Mouse (Mus musculus): ENCODE data around the gene Vamp3. TPM values are rescaled to one million over a fixed set of nuclear protein-coding genes. Genes with fewer than 3 reads are reported as not detected.
A peak's percentile ranks its signal among the peaks of the same experiment; 100 is the strongest.

Vamp3 gene
- polyA plus RNA-seq, 2 experiments = 50.7 to 94.8 TPM

- no peak for DNase-seq (ENCODE audit: low spot score)
- H3K27me3 ChIP-seq (ENCODE audit: control insufficient read depth, insufficient read depth, low read length) = no peaks in the 10 kb centered on the region
- H3K9ac ChIP-seq (ENCODE audit: low read depth, low read length, severe bottlenecking) = no peak overlapping the region
- H3K27ac ChIP-seq (replicated peaks; ENCODE audit: low read depth, low read length) = no peak overlapping the region
- no peak overlapping the region for H3K4me3 ChIP-seq (replicated peaks; ENCODE audit: low read length)
- no peak overlapping the region for H3K4me2 ChIP-seq (replicated peaks; ENCODE audit: low read depth, low read length, severe bottlenecking)
- peaks cover 74% of the 10 kb centered on the region for H3K36me3 ChIP-seq (ENCODE audit: control insufficient read depth, insufficient read depth, low read length)
- no peak for TF ChIP-seq POLR2A (IDR thresholded peaks at IDR 0.05; ENCODE audit: borderline replicate concordance, extremely low read depth, insufficient read depth, insufficient read length)
- 93% methylated on average over 1 of the region's 1 CpGs for WGBS
- H3K9me3 ChIP-seq (ENCODE audit: control insufficient read depth, low read length) = no peaks in the 10 kb centered on the region
- no peak for ATAC-seq (ENCODE audit: low FRiP score, low read depth)
- no peaks in the 10 kb centered on the region for H3K4me1 ChIP-seq (ENCODE audit: control insufficient read depth, insufficient read depth, low read length)
Measured at GRCm38 (mm10) chr4:151051162-151051561, 6.6 kb downstream of the Vamp3 start.

DNA sequence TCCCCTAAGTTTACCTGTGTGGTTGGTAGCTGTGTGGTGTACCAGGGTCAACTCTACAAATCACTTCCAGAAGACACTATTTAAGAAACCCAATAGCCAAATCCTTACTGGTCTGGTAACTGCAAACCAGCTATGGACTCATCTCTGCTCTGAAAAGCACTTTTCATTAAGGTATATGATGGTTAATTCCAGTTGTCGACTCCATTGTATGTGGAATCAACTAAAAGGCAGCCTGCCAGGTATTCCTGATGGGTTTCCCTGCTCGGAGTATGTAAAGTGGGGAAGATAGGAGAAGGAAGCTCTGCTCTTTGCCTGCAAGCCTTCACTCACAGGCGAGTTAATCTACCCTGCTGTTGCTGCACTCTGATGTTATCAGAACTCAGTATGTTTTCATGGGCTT is 11.2 kb downstream of the Vamp3 start:
- no peak for TF ChIP-seq POLR2A (IDR thresholded peaks at IDR 0.05; ENCODE audit: borderline replicate concordance, extremely low read depth, insufficient read depth, insufficient read length)
- H3K4me1 ChIP-seq (ENCODE audit: control insufficient read depth, insufficient read depth, low read length) = peaks cover 5% of the 10 kb centered on the region; the same call in 1 of the 2 replicates
- peaks cover 41% of the 10 kb centered on the region for H3K36me3 ChIP-seq (ENCODE audit: control insufficient read depth, insufficient read depth, low read length)
- WGBS = 88% methylated on average over 3 of the region's 3 CpGs
- ATAC-seq (ENCODE audit: low FRiP score, low read depth) (no peak), DNase-seq (ENCODE audit: low spot score) (no peak)
- H3K9me3 ChIP-seq (ENCODE audit: control insufficient read depth, low read length) = no peaks in the 10 kb centered on the region
- H3K4me2 ChIP-seq (replicated peaks; ENCODE audit: low read depth, low read length, severe bottlenecking) = no peak overlapping the region
- no peak overlapping the region for H3K9ac ChIP-seq (ENCODE audit: low read depth, low read length, severe bottlenecking)
- no peak overlapping the region for H3K27ac ChIP-seq (replicated peaks; ENCODE audit: low read depth, low read length)
- H3K27me3 ChIP-seq (ENCODE audit: control insufficient read depth, insufficient read depth, low read length) = no peaks in the 10 kb centered on the region
- no peak overlapping the region for H3K4me3 ChIP-seq (replicated peaks; ENCODE audit: low read length)

DNA sequence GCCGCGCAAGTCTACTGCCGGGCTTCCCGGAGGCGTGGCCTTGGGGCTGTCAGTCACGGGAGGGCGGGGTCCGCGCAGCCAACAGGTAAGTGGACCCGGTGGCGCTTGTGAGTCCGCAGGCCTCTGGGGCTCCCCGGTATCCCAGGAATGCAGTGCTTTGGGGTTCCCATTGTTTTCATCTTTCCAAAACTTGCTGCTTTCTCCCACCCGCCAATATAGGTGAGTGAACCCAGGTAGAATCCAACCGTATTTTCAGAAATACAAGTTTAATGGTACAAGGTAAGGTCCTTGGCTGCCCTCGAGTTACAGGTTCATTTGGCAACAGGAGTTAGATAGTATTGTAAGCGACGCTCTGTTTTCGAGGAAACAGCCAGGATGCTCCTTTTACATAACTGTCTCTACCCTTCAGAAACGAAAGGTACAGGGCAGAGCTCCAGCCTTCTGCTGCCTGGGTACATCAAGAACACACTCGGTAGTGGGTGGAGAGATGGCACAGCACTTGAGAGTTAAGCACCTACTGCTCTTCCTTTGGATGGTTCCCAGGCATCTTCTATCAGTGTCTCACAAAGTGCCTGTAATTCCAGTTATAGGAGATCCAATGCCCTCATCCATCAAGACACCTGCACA is 12.7 kb downstream of the Vamp3 start:
- Histone ChIP-seq H3K4me1 (ENCODE audit: control insufficient read depth, insufficient read depth, low read length) (peaks cover 5% of the 10 kb centered on the region; the same call in 1 of the 2 replicates), H3K27ac (replicated peaks; ENCODE audit: low read depth, low read length) (no peak overlapping the region), H3K9ac (ENCODE audit: low read depth, low read length, severe bottlenecking) (peak overlapping the region; percentile 41), H3K4me3 (replicated peaks; ENCODE audit: low read length) (peak overlapping the region; percentile 64), H3K4me2 (replicated peaks; ENCODE audit: low read depth, low read length, severe bottlenecking) (peak overlapping the region; percentile 99), H3K36me3 (ENCODE audit: control insufficient read depth, insufficient read depth, low read length) (peaks cover 31% of the 10 kb centered on the region), H3K9me3 (ENCODE audit: control insufficient read depth, low read length) (no peaks in the 10 kb centered on the region), H3K27me3 (ENCODE audit: control insufficient read depth, insufficient read depth, low read length) (no peaks in the 10 kb centered on the region)
- no peak for TF ChIP-seq POLR2A (IDR thresholded peaks at IDR 0.05; ENCODE audit: borderline replicate concordance, extremely low read depth, insufficient read depth, insufficient read length)
- no peak for DNase-seq (ENCODE audit: low spot score)
- ATAC-seq (ENCODE audit: low FRiP score, low read depth) = no peak
- WGBS = 5% methylated on average over 14 of the region's 21 CpGs

DNA sequence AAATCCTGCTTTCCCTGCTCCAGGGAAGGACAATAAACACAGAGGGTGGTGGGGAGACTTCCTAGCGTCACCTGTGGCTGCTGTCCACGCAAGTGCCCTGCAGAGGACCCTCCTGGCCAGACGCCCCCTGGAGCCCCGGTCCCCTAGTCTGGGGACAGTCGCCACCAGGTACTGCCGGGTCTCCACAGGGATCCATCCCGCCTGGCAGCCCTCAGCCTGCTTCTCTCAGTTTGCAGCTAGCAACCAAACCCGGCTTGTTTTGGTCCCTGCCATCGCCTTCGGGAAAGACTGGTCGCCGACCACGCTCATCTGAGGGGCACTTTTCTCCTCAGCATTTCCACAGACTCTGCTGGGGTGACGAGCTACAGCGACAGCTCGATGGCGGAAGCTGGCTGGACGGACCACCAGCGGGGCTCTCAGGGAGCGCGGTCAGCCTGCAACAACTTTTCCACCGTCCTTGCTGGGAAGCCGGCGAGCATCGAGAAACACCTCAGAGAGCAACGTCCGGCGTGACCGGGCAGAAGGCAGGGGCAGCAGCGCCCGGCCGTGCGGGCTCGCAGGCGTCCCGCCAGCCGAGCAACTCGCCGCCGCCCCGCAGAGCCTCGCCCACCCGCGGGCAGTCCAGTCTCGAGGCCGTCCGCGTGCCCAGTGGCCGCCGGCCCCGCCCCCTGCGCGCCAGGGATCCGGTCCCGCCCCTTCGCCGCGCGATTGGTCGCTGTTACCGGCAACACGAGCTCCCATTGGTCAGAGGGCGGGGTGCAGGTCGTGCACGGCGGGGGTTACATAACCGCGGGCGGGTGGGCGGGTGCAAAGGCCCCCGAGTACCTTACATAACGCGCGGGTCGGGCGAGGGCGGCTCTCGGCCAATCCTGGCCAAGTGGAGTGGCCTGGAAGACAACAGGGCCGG is 13.5 kb downstream of the Vamp3 start, which contains the start of gene Per3:
Gene Per3 (minus strand): TSS at position 629 of the 907 bp plus-strand sequence.
- peak; percentile 91 for DNase-seq (ENCODE audit: low spot score)
- H3K27ac ChIP-seq (replicated peaks; ENCODE audit: low read depth, low read length) = 0 out of 2 replicates have a peak within 1 kb of the TSS, but pooled peaks have one; percentile 13
- H3K4me2 ChIP-seq (replicated peaks; ENCODE audit: low read depth, low read length, severe bottlenecking) = peak within 1 kb of the TSS; percentile 99
- H3K27me3 ChIP-seq (ENCODE audit: control insufficient read depth, insufficient read depth, low read length) = no peaks in the 10 kb centered on the region
- ATAC-seq (ENCODE audit: low FRiP score, low read depth) = peak; percentile 98
- H3K9me3 ChIP-seq (ENCODE audit: control insufficient read depth, low read length) = no peaks in the 10 kb centered on the region
- H3K9ac ChIP-seq (ENCODE audit: low read depth, low read length, severe bottlenecking) = peak within 1 kb of the TSS; percentile 65
- peak within 1 kb of the TSS; percentile 64 for H3K4me3 ChIP-seq (replicated peaks; ENCODE audit: low read length)
- under 1% methylated on average over 47 of the region's 79 CpGs for WGBS
- TF ChIP-seq POLR2A (IDR thresholded peaks at IDR 0.05; ENCODE audit: borderline replicate concordance, extremely low read depth, insufficient read depth, insufficient read length) = 0 out of 2 replicates have a peak, but pooled peaks have one; percentile 62
- peaks cover 5% of the 10 kb centered on the region; the same call in 1 of the 2 replicates for H3K4me1 ChIP-seq (ENCODE audit: control insufficient read depth, insufficient read depth, low read length)
- peaks cover 24% of the 10 kb centered on the region for H3K36me3 ChIP-seq (ENCODE audit: control insufficient read depth, insufficient read depth, low read length)

- no peak for TF ChIP-seq POLR2A (IDR thresholded peaks at IDR 0.05; ENCODE audit: borderline replicate concordance, extremely low read depth, insufficient read depth, insufficient read length)
- peak overlapping the region; percentile 64 for H3K4me3 ChIP-seq (replicated peaks; ENCODE audit: low read length)
- H3K9me3 ChIP-seq (ENCODE audit: control insufficient read depth, low read length) = no peaks in the 10 kb centered on the region
- H3K4me2 ChIP-seq (replicated peaks; ENCODE audit: low read depth, low read length, severe bottlenecking) = peak overlapping the region; percentile 99
- ATAC-seq (ENCODE audit: low FRiP score, low read depth) (no peak), DNase-seq (ENCODE audit: low spot score) (no peak)
- no peak overlapping the region for H3K27ac ChIP-seq (replicated peaks; ENCODE audit: low read depth, low read length)
- H3K27me3 ChIP-seq (ENCODE audit: control insufficient read depth, insufficient read depth, low read length) = no peaks in the 10 kb centered on the region
- peaks cover 5% of the 10 kb centered on the region; the same call in 1 of the 2 replicates for H3K4me1 ChIP-seq (ENCODE audit: control insufficient read depth, insufficient read depth, low read length)
- peaks cover 15% of the 10 kb centered on the region for H3K36me3 ChIP-seq (ENCODE audit: control insufficient read depth, insufficient read depth, low read length)
- H3K9ac ChIP-seq (ENCODE audit: low read depth, low read length, severe bottlenecking) = no peak overlapping the region
- 40% methylated on average over 5 of the region's 5 CpGs for WGBS
Measured at GRCm38 (mm10) chr4:151043281-151043680, 14.5 kb downstream of the Vamp3 start.

All from limb, embryonic 14.5 days (tissue).